Mouse (Mus musculus) bone marrow, adult 2 months (tissue): Measurements from ENCODE around the gene Apol7b. TPM values are rescaled to one million over a fixed set of nuclear protein-coding genes. Genes with fewer than 3 reads are reported as not detected.
A peak's percentile ranks its signal among the peaks of the same experiment; 100 is the strongest.
"Not testable (repeated sequence)": the region's sequence is repeated elsewhere in the genome, so short reads cannot be mapped to it uniquely, and the experiment has no call there.

ENCODE experiments used
- H3K27ac ChIP-seq: fragments of 200-500 bp; 2 replicates; pipeline ENCODE4 v1.5.1; 2012; ENCODE audit warnings: low read depth, mild to moderate bottlenecking, control low read depth, inconsistent platforms, low read length; ENCODE audit not compliant: control insufficient read depth, poor library complexity, insufficient read depth
- H3K4me1 ChIP-seq: fragments of 200-500 bp; 2 replicates; pipeline ENCODE4 v1.6.1; 2011; ENCODE audit warnings: low read length; ENCODE audit not compliant: control insufficient read depth, insufficient read depth
- H3K4me3 ChIP-seq: fragments of 200-500 bp; replicated peaks from 2 replicates; pipeline ENCODE3; 2011; ENCODE audit warnings: mild to moderate bottlenecking, low read depth, low read length, control low read depth; ENCODE audit not compliant: control insufficient read depth
- CTCF ChIP-seq: fragments of 200-500 bp; IDR thresholded peaks from 2 replicates; pipeline ENCODE4 v1.5.1; 2011; ENCODE audit warnings: low read length, control low read depth; ENCODE audit not compliant: control insufficient read depth, insufficient read depth
- POLR2A ChIP-seq: fragments of 200-500 bp; IDR thresholded peaks from 2 replicates; pipeline ENCODE4 v1.6.1; 2011; ENCODE audit warnings: low read depth, mild to moderate bottlenecking, control low read depth, low read length, borderline replicate concordance; ENCODE audit not compliant: control insufficient read depth
- WGBS: fragments of 180-500 bp; shearing (Covaris S2); methylation state at CpG from one replicate; pipeline ENCODE4 v1.1.7; 2018; 5-methylcytosine and 5-hydroxymethylcytosine counted together
- polyA plus RNA-seq: library from polyadenylated mRNA; stranded (reverse); fragments of >200 nt; gene quantifications from 2 replicates; pipeline ENCODE4 v1.2.4, GENCODE M21; 2011; ENCODE audit warnings: low replicate concordance; ENCODE audit not compliant: missing spikeins, insufficient read depth, insufficient read length

Gene Apol7b
- polyA plus RNA-seq, 1 experiment, result not detected

DNA sequence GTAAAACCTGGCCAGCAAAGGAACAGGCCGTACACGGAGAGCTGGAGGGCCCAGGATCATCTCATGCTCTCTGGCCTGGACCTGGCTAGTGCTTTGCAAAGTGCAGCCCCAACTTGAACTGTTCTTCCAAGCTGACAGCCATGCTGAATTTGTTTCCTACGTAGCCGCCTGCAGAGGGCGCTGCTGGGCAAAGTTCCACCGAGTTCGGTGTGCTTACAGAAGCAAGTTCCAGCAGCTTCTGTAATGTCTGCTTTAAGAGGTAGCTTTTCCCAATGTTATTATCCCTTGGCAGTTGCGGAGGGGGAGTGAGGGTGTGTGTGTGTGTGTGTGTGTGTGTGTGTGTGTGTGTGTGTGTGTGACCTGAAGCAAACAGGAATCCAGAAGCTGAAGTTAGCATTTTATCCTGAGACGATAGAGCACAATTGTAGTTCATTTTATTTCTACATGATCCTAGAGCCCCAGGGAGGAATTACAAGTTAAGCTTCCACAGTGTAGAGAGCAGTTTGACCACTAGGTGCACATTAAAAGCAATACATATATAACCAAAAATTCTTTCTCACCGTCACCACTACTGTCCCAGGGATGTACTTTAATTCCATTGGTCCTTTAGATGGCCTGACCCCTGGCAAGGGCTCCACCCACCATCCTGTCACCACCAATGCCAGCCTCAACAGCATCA is 30.5 kb downstream of the Apol7b start:
- WGBS, result 17% methylated on average over 5 of the region's 10 CpGs
- H3K4me3 ChIP-seq, H3K27ac ChIP-seq, H3K4me1 ChIP-seq: not testable (repeated sequence)

DNA sequence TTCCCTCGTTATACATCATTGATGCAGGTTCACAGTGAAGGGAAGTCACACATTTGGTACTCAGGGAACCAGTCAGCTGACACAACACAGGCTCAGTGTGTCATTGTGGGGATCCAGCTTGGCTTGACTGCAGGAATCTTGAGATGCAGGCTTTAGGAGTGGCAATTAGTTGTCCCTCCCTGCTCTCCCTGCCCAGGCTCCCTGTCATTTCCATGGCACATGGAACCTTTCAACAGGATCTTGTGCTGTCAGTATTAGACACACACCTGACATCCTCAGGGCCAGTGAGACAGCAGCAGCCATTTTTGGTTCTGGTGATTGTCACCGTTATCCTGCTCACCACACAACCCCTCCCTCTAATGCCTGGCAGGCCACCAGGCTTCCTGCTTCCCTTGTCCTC is 31.6 kb downstream of the Apol7b start:
- not testable (repeated sequence) for H3K27ac ChIP-seq, H3K4me1 ChIP-seq, H3K4me3 ChIP-seq
- WGBS, result 47% methylated on average over 2 of the region's 2 CpGs

DNA sequence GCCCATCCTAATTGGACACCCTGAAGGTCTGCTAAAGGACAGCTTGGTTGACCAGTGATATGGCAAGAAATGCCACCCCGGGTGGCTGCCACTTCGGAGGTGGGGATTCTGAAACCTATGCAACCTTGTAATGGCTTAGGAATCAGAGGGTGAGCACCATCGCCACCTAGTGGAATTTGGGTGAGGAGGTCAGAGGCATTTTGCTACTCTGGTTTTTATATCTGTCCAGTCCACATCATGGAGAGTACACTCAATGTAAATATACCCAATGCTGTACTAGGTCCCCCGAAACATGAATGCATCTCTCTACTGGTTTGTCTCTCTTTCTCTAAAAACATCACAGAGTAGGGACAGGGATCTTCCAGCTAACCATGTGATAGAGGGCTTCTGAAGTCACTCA is 34.6 kb downstream of the Apol7b start:
- 21% methylated on average over 4 of the region's 4 CpGs for WGBS
- H3K4me3 ChIP-seq, H3K27ac ChIP-seq, H3K4me1 ChIP-seq: not testable (repeated sequence)

DNA sequence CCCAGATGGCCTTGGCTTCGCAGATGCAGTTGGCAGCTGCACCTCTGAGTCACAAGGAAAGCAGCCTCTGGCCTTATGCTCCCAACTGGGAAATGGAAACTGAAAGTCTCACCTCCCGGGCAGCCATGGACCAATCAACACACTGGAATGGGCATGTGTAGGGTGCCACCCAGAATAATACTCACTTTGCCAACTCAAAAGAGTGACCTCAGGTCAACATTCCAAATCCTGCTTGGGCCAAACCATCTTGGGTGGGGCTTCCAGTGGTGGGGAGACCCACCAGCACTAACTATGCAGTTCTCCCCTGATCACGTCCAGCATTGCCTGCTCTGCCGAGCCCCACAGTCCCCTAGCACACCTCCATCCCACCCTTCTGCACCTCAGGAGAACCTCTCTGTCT is 36.3 kb downstream of the Apol7b start, which contains the start of gene Apol9a:
Apol9a (minus strand) TSS at position 101 of the 400 bp plus-strand sequence.
- H3K27ac ChIP-seq, H3K4me1 ChIP-seq, H3K4me3 ChIP-seq: not testable (repeated sequence)
- 59% methylated on average over 1 of the region's 4 CpGs for whole genome bisulfite sequencing

DNA sequence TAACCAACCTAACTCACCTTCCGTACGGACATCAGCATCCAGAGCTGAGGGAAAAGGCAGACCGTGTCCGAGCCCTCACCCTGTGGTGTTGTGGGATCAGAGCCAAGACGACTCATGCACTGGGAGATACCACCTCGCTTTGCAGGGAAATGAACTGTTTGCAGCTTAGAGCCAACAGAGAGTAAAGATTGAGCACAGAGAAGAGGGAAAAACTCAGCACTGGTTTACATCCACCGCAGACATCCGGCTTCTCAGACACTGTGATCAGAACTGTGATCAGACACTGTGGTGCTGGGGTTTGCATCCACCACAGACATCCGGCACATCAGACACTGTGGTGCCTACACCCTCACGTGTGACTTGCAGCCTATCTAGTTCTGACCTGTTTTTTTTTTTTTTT is 40.9 kb downstream of the Apol7b start:
- 68% methylated on average over 10 of the region's 10 CpGs for WGBS
- not testable (repeated sequence) for H3K27ac ChIP-seq, H3K4me3 ChIP-seq, H3K4me1 ChIP-seq

DNA sequence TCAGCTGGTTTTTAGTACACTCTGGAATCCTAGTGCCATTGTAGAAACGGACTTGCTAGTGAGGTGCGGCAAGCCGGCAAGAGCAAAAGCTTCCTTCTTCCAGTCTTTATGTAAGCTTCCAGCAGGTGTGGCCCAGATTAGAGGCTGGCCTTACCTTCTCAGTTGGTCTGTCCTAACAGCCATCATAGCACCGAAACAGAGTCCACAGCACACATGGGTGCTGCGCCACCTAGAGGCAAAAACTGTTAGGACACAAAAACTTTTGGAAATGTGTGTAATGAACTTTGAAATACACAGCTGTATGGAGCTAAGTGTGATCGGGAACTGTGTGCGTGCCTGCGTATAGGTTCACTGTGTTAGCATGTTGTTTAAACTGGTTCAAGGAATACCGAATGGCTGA is 48.3 kb downstream of the Apol7b start, which contains the start of gene Apol7a:
Apol7a (minus strand) TSS at position 84 of the 400 bp plus-strand sequence.
- H3K27ac ChIP-seq, result not testable (repeated sequence)
- TF ChIP-seq CTCF, result 0 out of 2 replicates have a peak, but pooled peaks have one; percentile 9

DNA sequence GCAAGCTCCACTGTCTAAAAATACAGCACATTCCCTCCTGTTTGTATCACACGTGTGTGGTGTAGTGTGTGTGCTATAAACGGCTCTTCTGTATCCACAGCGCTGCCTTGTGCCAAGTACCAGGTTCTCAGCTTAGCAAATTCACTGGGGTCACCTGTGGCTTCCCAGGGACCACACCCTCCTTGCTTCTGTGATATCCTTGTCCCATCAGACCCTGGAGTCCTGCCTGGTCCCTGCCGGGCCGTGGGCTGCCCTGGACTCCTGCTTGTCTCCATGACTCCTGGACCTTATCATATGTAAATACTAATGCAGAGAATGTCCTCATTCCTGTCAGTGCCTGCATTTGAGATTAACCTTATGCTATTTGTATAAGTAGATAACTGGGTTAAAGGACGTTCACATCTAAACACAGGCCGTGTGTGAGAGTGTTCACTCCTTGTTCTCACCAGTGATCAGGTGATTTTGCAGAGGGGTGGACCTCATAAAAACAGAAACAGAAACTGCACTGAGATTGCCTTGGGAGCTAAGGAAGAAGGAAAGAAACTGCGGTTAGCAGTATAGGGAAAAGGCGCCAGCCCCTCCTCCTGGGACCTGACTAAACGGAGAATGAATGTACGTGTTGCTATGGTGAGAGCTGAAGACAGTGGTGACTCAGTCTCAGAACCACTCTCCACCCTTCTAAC is 49.7 kb downstream of the Apol7b start:
- H3K27ac ChIP-seq, H3K4me1 ChIP-seq, H3K4me3 ChIP-seq: not testable (repeated sequence)
- WGBS, result 71% methylated on average over 11 of the region's 11 CpGs

More for the DNA sequence above, 48.3 kb downstream of the Apol7b start, which contains the start of gene Apol7a:
- 64% methylated on average over 9 of the region's 9 CpGs for WGBS
- H3K4me1 ChIP-seq, H3K4me3 ChIP-seq: not testable (repeated sequence)

DNA sequence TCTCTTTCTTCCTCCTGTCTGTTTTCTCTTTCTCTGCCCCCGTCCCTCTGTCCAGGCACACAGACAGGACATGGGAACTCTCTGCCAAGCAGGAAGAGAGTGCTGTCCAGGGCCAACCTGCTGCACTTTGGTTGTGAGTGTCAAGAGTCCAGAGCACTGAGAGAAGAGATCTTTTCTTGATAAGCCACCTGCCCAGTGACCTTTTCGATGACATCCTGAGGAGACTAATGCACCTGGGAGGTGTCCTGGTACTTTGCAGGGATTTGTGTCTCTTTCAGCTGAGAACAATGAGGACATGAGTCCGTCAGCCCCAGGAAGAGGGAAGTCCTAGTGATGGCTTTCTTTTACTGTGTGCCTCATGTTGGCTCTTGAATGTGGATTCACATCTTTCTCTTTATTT is 53.5 kb downstream of the Apol7b start:
- H3K27ac ChIP-seq, H3K4me3 ChIP-seq, H3K4me1 ChIP-seq: not testable (repeated sequence)
- 42% methylated on average over 3 of the region's 3 CpGs for WGBS

DNA sequence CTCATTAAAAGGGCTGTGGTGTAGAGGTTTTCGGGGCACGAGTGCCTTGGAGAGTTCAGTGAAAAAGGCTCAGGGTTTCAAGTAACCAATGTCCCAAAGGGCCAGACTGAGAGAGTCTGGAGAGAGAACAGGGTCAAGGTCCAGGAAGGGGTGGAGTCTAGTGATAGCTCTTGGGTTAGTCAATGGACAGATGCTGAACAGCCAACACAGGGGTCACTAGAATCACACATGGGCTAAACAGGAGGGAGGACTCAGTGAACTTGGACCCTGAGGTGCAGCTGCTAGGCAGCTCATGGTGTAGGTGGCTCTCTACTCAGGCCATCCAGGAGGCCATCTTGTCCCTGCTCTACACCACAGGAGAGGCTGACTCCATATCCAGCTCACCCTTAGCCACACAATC is 59.8 kb downstream of the Apol7b start:
- 85% methylated on average over 2 of the region's 2 CpGs for WGBS
- Histone ChIP-seq H3K4me3 (no peak overlapping the region), H3K4me1 (no peaks in the 10 kb centered on the region), H3K27ac (no peak overlapping the region)
- TF ChIP-seq CTCF (no peak), POLR2A (no peak)
